Mouse (Mus musculus) thymus, adult 2 months (tissue): ENCODE data around the gene Retnlb. TPM values are rescaled to one million over a fixed set of nuclear protein-coding genes. Genes with fewer than 3 reads are reported as not detected.
A peak's percentile ranks its signal among the peaks of the same experiment; 100 is the strongest.

Experiments
- DNase-seq: peaks from one replicate; pipeline ENCODE4 v3.0.0; 2021
- H3K27ac ChIP-seq: fragments of 200-500 bp; 2 replicates; pipeline ENCODE4 v1.5.1; 2012; ENCODE audit warnings: low read length, control low read depth; ENCODE audit not compliant: control insufficient read depth, insufficient read depth
- H3K27me3 ChIP-seq: fragments of 200-500 bp; 2 replicates; pipeline ENCODE4 v1.6.1; 2012; ENCODE audit warnings: mild to moderate bottlenecking, low read length, moderate library complexity, mixed read lengths; ENCODE audit not compliant: control insufficient read depth, insufficient read depth
- H3K36me3 ChIP-seq: fragments of 200-500 bp; 2 replicates; pipeline ENCODE4 v1.6.1; 2012; ENCODE audit warnings: mild to moderate bottlenecking, low read length, moderate library complexity; ENCODE audit not compliant: control insufficient read depth, insufficient read depth
- H3K4me1 ChIP-seq: fragments of 200-500 bp; replicated peaks from 2 replicates; pipeline ENCODE4 v1.6.1; 2012; ENCODE audit warnings: low read length; ENCODE audit not compliant: control insufficient read depth, insufficient read depth
- H3K4me3 ChIP-seq: fragments of 200-500 bp; 2 replicates; pipeline ENCODE4 v1.5.1; 2012; ENCODE audit warnings: mild to moderate bottlenecking, low read length, control low read depth, moderate library complexity; ENCODE audit not compliant: control insufficient read depth, insufficient read depth
- CTCF ChIP-seq: fragments of 200-500 bp; IDR thresholded peaks from 2 replicates; pipeline ENCODE4 v1.5.1; 2012; ENCODE audit warnings: mild to moderate bottlenecking, control low read depth, low read length, moderate library complexity, borderline replicate concordance; ENCODE audit not compliant: control insufficient read depth, poor library complexity, insufficient read depth; ENCODE audit errors: extremely low read depth
- POLR2A ChIP-seq: fragments of 200-500 bp; IDR thresholded peaks from 2 replicates; pipeline ENCODE4 v1.6.1; 2012; ENCODE audit warnings: mild to moderate bottlenecking, low read length, control low read depth, moderate library complexity; ENCODE audit not compliant: control insufficient read depth, poor library complexity, insufficient read depth; ENCODE audit errors: extremely low read depth
- WGBS: fragments of 180-500 bp; shearing (Covaris S2); methylation state at CpG from one replicate; pipeline ENCODE4 v1.1.7; 2018; 5-methylcytosine and 5-hydroxymethylcytosine counted together
- polyA plus RNA-seq: library from polyadenylated mRNA; depleted of rRNA; stranded (reverse); fragments of >200 nt; gene quantifications from 2 replicates; pipeline ENCODE4 v1.2.3, GENCODE M21; 2012

The Retnlb gene
- polyA plus RNA-seq, 1 experiment: 0.43 TPM

DNA sequence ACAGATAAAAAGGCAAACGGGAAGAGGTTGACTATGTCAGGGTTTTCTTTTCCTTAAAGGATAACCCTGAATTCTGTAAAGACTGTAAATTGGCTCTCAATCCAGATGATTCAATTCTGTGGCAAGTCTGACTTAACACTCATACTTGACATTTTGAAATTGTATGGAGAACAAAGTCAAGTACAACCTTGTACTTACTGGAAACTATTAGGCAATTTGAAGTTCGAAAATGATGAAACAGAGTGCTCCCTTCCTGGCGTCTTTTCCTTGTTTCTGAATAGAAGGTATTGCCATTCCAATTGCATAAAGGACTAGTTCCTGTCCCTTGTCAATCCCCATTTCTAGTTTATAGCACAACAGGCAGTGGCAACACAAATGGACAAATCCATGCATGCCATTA lies 17.2 kb upstream of the Retnlb start:
- TF ChIP-seq POLR2A (no peak), CTCF (no peak)
- Histone ChIP-seq H3K4me3 (no peak overlapping the region), H3K4me1 (peaks cover 6% of the 10 kb centered on the region), H3K27ac (no peak overlapping the region), H3K36me3 (no peaks in the 10 kb centered on the region), H3K27me3 (no peaks in the 10 kb centered on the region)
- WGBS: 90% methylated on average over 3 of the region's 3 CpGs
- DNase-seq: no peak

DNA sequence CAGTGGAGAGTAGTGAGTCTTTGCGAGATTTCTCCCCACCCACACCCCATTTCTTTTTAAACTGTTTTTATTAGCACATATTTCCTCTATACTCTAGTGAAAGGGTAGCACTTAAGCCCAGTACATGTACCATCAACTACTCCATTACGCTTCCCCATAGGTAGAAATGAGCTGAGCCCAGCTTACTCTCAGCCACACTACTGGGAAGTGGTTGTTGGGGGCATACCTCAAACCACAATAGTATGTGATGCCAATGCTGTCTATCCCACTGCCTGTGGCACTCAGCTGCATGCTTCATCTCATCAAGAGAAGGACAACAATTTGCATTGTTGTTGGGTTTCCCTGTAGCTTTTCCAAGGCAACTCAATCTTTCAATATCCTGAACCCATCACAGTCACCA lies 15.8 kb upstream of the Retnlb start:
- no peak overlapping the region for H3K4me3 ChIP-seq
- no peaks in the 10 kb centered on the region for H3K36me3 ChIP-seq
- 22% methylated on average over 2 of the region's 2 CpGs for WGBS
- no peaks in the 10 kb centered on the region for H3K27me3 ChIP-seq
- H3K27ac ChIP-seq: no peak overlapping the region
- TF ChIP-seq CTCF: no peak
- no peak for TF ChIP-seq POLR2A
- H3K4me1 ChIP-seq: peaks cover 6% of the 10 kb centered on the region
- peak; percentile 31 for DNase-seq

DNA sequence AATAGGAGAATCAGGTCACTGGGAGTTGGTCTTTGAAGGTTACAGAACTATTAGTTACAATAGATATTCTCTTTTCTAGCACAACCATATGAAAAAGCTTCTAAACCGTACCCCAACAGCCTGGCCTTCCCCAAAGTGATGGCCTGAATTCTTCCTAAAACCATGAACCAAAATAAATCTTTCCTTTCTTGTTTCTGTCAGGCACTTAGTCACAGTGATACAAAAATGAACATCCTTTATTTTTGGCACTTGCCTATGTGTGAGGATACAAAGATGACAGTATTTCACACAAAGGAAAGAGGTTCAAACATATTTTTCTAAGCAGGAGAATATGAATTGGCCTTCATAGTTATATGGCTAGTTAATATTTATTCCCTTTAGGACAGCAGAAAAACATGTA lies 11.2 kb upstream of the Retnlb start:
- no peak for TF ChIP-seq POLR2A
- TF ChIP-seq CTCF: no peak
- DNase-seq: no peak

DNA sequence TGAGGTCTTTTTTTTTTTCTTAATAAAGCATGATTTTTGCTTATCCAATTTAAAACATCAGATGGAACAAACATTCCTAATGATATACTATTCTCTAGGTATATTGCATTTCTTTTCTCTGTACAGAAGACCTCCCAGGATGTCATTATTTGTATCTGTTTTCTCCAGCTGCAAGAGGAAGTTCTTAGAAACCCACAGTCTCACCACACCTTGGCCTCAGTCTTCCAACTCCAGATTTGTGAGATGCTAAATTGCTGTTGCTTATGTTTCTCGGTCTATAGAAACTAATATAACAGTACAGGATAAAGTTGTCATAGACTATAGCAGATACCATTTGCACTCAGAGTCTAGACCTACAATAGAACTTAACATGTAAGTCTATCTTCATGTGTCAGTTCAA lies 10.1 kb upstream of the Retnlb start:
- DNase-seq: peak; percentile 14
- TF ChIP-seq CTCF: no peak
- TF ChIP-seq POLR2A: no peak
- WGBS: 4% methylated on average over 1 of the region's 1 CpGs

More for the DNA sequence above, 11.2 kb upstream of the Retnlb start:
- WGBS: 100% methylated on average over 1 of the region's 1 CpGs
- no peaks in the 10 kb centered on the region for H3K27me3 ChIP-seq
- H3K36me3 ChIP-seq: no peaks in the 10 kb centered on the region
- H3K4me3 ChIP-seq: no peak overlapping the region
- H3K4me1 ChIP-seq: peaks cover 7% of the 10 kb centered on the region; the same call in 1 of the 2 replicates
- no peak overlapping the region for H3K27ac ChIP-seq

DNA sequence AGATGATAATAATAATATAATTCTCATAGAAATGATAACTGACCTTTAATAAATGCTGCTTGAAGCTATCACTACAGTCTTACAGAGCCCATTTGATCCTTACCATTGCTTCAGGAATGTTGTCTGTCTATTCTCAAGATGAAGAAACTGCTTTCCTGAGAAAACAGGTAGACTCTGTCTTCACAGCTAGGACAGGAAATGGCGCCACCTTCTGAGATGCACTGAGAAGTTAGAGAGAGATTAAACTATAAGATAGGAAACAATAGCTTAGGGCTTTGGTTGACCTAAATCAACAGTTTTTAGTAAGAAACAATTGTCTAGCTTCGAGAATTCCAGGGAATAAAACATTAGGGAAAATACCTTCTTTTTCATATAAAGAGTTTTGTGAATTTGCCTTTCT lies 7.3 kb upstream of the Retnlb start:
- Histone ChIP-seq H3K36me3 (no peaks in the 10 kb centered on the region), H3K4me1 (peaks cover 5% of the 10 kb centered on the region; the same call in 1 of the 2 replicates), H3K4me3 (no peak overlapping the region), H3K27ac (no peak overlapping the region), H3K27me3 (no peaks in the 10 kb centered on the region)
- peak; percentile 75 for DNase-seq
- WGBS: 26% methylated on average over 2 of the region's 2 CpGs
- no peak for TF ChIP-seq CTCF
- TF ChIP-seq POLR2A: no peak

More for the DNA sequence above, 10.1 kb upstream of the Retnlb start:
- Histone ChIP-seq H3K36me3 (no peaks in the 10 kb centered on the region), H3K4me1 (peaks cover 5% of the 10 kb centered on the region; the same call in 1 of the 2 replicates), H3K27me3 (no peaks in the 10 kb centered on the region), H3K4me3 (no peak overlapping the region), H3K27ac (no peak overlapping the region)

DNA sequence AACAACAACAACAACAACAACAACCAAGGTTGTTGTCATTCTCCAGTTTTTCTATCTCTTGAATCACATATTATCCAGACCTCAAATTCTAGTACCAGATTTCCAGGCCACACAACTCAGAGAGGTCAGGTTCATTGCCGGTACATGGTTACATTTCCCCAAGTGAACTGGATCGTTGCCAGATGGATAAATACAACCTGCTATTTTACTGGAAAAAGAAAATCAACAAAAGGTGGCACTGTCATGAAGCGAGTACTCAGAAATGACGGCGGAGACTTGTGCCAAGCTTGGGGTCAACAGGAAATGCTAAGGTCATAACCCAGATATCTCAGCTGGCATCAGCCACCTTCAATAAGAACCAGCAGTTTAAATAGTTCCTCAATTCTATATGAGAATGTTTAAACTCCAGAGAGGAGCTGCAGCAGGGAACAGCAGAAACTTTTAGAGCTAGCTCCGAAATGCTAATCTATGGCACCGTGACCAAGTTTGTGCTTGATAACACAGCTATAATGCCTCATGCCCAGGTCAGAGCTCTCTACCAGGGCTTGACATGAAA lies 4.7 kb upstream of the Retnlb start:
- DNase-seq: no peak

DNA sequence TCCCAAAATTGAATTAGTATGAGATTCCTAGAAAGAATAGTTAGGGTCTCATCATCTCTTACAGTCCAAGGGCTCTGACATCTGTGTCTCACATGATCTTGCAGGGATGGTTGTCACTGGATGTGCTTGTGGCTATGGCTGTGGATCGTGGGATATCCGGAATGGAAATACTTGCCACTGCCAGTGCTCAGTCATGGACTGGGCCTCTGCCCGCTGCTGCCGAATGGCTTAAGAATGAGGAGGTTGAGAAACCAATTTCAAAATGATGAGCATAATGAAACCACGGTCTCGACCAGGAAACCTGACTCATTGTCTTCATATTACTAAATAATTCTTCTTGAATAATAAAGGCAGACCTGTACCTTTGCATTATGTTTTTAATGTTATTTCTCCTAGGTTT lies 1.9 kb downstream of the Retnlb start:
- Histone ChIP-seq H3K4me1 (no peaks in the 10 kb centered on the region), H3K27ac (no peak overlapping the region), H3K27me3 (no peaks in the 10 kb centered on the region), H3K4me3 (no peak overlapping the region), H3K36me3 (no peaks in the 10 kb centered on the region)
- no peak for DNase-seq
- TF ChIP-seq CTCF (no peak), POLR2A (no peak)
- WGBS: 92% methylated on average over 6 of the region's 6 CpGs

More for the DNA sequence above, 4.7 kb upstream of the Retnlb start:
- Histone ChIP-seq H3K27ac (no peak overlapping the region), H3K4me1 (peaks cover 5% of the 10 kb centered on the region; the same call in 1 of the 2 replicates), H3K36me3 (no peaks in the 10 kb centered on the region), H3K27me3 (no peaks in the 10 kb centered on the region), H3K4me3 (no peak overlapping the region)
- 57% methylated on average over 7 of the region's 7 CpGs for WGBS
- TF ChIP-seq POLR2A (no peak), CTCF (no peak)
